Mouse (Mus musculus): ENCODE measurements at regions not wholly inside any gene's neighbourhood (a gene's known extent, or its start where the extent isn't known, plus 50 kb on each side); places are given as distances from the start of the nearest gene placed in this dataset.

DNA sequence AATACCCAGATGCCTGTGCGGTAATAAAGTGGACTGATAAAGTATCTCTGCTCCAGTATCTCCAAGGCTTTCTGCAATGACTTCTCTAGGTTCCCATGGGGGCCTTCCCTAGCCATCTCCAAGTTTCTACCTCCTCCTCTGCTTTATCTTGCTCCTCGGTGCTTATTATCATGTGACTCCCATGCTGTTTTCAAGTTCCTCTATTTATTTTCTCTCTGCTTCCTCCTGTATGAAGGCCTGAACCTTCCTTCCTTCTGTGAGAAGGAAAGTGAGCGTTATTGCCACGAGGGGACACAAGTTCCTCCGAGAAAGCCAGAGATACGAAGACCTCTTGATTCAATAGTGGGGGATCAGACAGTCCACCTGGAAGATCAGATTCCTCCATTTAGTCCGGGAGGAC is 77.4 kb upstream of the Pkdcc start:
- H3K4me1 ChIP-seq (ENCODE audit: control insufficient read depth, insufficient read depth, low read length) = peaks cover 9% of the 10 kb centered on the region
- TF ChIP-seq POLR2A (IDR thresholded peaks at IDR 0.05; ENCODE audit: borderline replicate concordance, low read depth, low read length) (no peak), CTCF (IDR thresholded peaks at IDR 0.05; ENCODE audit: low read depth, low read length) (no peak)
- H3K4me3 ChIP-seq (ENCODE audit: insufficient read depth, low read length) = no peak overlapping the region
- peak overlapping the region; percentile 50 for H3K27ac ChIP-seq (ENCODE audit: insufficient read depth, low read depth, low read length)

DNA sequence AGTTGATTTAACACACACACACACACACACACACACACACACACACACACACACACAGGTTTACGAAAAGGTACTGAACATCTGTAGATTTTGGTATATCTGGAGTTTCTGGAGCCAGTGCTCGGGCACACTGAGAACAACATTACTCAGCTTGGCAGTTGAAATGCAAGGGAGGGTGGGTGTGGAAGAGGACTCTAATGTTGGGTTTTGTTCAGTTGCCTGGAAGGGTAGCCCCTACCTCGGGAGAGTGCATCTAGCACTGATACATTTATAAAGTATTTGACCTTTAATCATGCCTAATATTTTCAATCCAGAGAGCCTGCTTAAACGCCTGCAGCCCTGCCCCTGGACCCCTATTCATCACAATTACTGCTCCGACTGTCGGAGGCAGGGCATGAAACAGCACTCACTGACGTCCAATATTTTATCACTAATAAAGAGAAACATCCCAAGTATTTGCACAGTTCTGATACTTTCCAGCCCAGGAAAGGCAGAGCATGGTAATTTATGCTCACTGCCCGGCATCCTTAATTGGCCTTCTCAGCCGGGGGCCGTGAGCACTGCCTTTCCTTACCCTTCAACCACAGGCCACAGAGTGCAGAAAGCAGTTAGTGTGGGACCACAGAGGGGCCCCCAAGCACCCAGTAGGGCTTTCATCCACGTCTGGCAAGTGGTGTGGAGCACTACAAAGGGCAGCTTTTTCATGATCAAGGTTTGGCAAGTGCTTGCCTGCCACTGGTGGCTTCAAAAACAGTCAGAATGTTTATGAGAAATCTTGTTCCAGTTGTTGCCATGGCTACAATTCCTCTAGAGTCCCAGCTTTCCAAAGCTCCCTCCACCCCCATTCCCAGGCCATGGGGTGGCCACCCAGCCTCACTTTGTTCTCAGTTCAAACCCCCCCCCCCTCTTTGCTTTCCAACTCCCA is 76.3 kb upstream of the Pkdcc start:
- no peak for TF ChIP-seq CTCF (IDR thresholded peaks at IDR 0.05; ENCODE audit: low read depth, low read length)
- TF ChIP-seq POLR2A (IDR thresholded peaks at IDR 0.05; ENCODE audit: borderline replicate concordance, low read depth, low read length) = no peak
- H3K4me3 ChIP-seq (ENCODE audit: insufficient read depth, low read length) = no peak overlapping the region

DNA sequence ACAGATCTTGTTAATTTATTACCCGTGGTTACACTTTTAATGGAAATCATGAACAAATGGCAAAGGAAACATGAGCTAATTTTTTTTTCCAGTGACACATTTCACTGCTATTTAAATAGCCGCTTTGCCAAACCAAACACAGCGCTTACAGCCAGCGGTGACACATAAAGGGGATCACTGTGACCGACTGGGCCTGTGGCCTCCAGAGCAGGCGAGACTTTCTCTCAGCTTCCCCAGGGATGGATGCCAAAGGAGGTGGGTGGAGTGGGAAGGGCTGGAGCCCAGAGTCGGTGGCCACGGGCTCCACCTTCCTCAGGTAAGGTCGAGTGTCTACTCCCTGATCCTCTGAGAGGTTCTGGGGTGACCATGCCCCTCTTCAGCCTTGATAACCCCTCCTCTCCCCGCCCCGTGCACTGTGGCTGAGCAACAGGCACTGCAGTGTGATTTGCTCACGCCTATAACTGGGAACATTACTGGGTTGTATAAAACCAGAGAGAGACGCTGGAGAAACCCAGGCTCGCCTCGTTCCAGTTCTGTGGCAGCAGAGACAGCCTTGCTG is 66.6 kb upstream of the Pkdcc start:
- no peak overlapping the region for H3K4me3 ChIP-seq (ENCODE audit: insufficient read depth, low read length)
- no peaks in the 10 kb centered on the region for H3K4me1 ChIP-seq (ENCODE audit: control insufficient read depth, insufficient read depth, low read length)
- TF ChIP-seq CTCF (IDR thresholded peaks at IDR 0.05; ENCODE audit: low read depth, low read length) (no peak), POLR2A (IDR thresholded peaks at IDR 0.05; ENCODE audit: borderline replicate concordance, low read depth, low read length) (no peak)
- H3K27ac ChIP-seq (ENCODE audit: insufficient read depth, low read depth, low read length) = no peak overlapping the region

More for the DNA sequence above, 76.3 kb upstream of the Pkdcc start:
- Histone ChIP-seq H3K4me1 (ENCODE audit: control insufficient read depth, insufficient read depth, low read length) (peaks cover 9% of the 10 kb centered on the region), H3K27ac (ENCODE audit: insufficient read depth, low read depth, low read length) (no peak overlapping the region)

DNA sequence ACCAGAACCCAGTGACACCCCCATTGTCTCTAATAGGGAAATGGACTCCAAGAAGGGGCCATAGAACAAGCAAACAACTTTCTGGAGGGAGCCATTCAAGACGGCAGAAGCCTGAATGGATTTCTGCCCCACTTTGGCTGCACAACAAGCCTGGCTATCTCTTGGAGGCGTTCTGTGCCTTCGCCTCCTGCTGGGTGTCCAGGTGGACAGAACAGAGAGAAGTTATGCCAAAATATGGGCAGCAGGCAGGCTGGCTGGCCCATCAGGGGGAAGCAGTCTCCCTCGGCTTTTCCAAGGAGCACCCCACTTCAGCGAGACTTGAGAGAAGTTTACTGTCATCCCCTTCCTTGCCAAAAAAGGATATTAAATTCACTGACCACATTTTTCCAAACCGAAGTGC is 65.8 kb upstream of the Pkdcc start:
- Histone ChIP-seq H3K27ac (ENCODE audit: insufficient read depth, low read depth, low read length) (no peak overlapping the region), H3K4me3 (ENCODE audit: insufficient read depth, low read length) (no peak overlapping the region), H3K4me1 (ENCODE audit: control insufficient read depth, insufficient read depth, low read length) (no peaks in the 10 kb centered on the region)
- TF ChIP-seq POLR2A (IDR thresholded peaks at IDR 0.05; ENCODE audit: borderline replicate concordance, low read depth, low read length) (no peak), CTCF (IDR thresholded peaks at IDR 0.05; ENCODE audit: low read depth, low read length) (no peak)

DNA sequence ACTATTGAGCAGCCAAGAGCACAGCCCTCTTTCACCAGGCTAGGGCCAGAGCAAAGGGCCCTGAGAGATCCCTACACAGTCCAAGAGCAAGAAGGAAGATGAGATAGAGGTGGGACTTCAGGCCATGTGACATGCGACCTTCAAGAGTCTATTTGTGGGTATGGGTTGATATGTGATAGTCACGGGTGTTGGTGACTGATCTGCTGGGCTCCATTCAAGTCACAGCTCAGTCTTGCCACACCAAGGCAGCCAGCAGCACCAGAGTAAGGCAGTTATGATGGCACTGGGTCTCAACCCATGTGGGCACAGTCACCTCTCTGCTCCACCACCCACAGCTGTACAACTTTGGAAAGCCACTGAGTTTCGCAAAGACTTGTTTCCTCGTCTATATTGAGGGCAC is 60.0 kb upstream of the Pkdcc start:
- H3K4me1 ChIP-seq (ENCODE audit: control insufficient read depth, insufficient read depth, low read length) = no peaks in the 10 kb centered on the region
- no peak overlapping the region for H3K27ac ChIP-seq (ENCODE audit: insufficient read depth, low read depth, low read length)
- H3K4me3 ChIP-seq (ENCODE audit: insufficient read depth, low read length) = no peak overlapping the region
- TF ChIP-seq CTCF (IDR thresholded peaks at IDR 0.05; ENCODE audit: low read depth, low read length) (no peak), POLR2A (IDR thresholded peaks at IDR 0.05; ENCODE audit: borderline replicate concordance, low read depth, low read length) (no peak)

DNA sequence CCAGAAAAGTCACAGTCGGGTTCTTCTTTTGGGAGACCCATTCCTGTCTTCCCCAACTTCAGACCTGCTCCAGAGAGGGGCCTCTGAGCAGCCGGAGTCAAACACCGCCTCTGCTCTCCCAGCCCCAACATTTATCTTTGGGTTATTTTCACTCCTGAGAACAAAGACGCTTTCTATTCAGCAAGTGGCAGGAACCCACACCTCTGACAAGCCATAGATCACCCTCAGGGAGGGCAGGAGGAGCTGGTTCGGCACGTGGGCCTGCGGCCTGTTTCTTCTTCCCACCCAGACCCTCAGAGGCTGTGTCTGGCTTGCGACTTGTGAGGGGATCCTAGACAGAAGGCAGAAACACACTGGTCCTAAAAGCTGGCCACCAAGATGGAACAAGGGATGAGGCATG is 58.4 kb upstream of the Pkdcc start:
- Histone ChIP-seq H3K4me1 (ENCODE audit: control insufficient read depth, insufficient read depth, low read length) (no peaks in the 10 kb centered on the region), H3K27ac (ENCODE audit: insufficient read depth, low read depth, low read length) (no peak overlapping the region), H3K4me3 (ENCODE audit: insufficient read depth, low read length) (no peak overlapping the region)
- no peak for TF ChIP-seq CTCF (IDR thresholded peaks at IDR 0.05; ENCODE audit: low read depth, low read length)
- TF ChIP-seq POLR2A (IDR thresholded peaks at IDR 0.05; ENCODE audit: borderline replicate concordance, low read depth, low read length) = no peak

DNA sequence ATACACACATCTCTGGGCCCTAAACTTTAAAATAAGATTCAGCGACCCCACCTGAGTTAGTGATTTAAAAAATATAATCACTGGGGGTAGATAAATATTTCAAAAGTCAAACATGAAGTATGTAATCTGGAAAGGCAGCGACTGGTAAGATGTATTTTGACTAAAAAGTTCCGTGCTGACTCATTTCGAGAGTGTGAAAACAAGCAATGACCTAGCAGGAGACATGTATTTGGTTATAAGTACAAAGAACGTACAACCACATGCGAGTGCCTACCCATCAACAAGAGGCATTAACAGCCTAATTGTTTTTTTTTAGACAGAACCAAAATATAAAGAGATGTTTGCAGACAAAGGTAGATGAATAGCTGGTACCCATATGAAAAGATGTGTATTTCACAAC is 57.0 kb upstream of the Pkdcc start:
- H3K4me1 ChIP-seq (ENCODE audit: control insufficient read depth, insufficient read depth, low read length) = no peaks in the 10 kb centered on the region
- no peak overlapping the region for H3K27ac ChIP-seq (ENCODE audit: insufficient read depth, low read depth, low read length)
- TF ChIP-seq CTCF (IDR thresholded peaks at IDR 0.05; ENCODE audit: low read depth, low read length) (no peak), POLR2A (IDR thresholded peaks at IDR 0.05; ENCODE audit: borderline replicate concordance, low read depth, low read length) (no peak)
- H3K4me3 ChIP-seq (ENCODE audit: insufficient read depth, low read length) = no peak overlapping the region

DNA sequence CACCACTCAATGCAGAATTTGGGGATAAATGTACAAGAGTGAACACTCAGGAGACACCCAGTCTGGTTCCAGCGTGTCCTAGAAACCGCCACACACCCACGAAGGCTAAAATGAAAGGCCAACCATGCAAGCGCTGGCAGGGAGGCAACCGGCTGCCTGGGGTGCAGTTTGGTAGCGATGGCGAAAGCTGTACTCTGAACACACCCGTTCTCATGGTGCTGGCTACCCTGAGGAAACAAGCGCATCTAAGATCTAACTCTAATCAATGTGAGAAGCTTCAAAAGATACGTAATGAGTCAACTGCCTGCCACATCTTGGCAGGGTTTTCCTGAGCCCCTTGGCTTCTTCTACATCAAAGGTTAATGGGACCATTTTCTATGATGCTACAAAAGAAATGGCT is 56.4 kb upstream of the Pkdcc start:
- no peak overlapping the region for H3K4me3 ChIP-seq (ENCODE audit: insufficient read depth, low read length)
- TF ChIP-seq POLR2A (IDR thresholded peaks at IDR 0.05; ENCODE audit: borderline replicate concordance, low read depth, low read length) (no peak), CTCF (IDR thresholded peaks at IDR 0.05; ENCODE audit: low read depth, low read length) (no peak)
- H3K27ac ChIP-seq (ENCODE audit: insufficient read depth, low read depth, low read length) = no peak overlapping the region
- H3K4me1 ChIP-seq (ENCODE audit: control insufficient read depth, insufficient read depth, low read length) = no peaks in the 10 kb centered on the region

DNA sequence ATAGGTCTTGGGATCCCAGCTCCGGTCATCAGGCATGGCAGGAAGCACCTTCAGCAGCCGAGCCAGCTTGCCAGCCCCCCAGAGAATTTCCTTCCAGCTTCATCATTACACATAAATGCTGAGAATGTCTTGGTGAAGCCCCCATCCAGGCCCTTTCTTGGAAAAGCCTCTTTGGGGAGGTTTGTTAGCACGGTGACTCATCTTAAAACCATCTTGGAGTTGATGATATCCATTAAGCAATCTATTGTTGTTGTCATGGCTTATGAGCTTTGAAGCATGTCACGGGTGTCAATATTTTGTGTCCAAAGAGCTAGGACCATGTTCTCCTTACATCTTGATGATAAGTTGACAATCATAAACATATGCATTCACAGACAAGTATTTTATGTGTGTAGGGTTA is 55.5 kb upstream of the Pkdcc start:
- TF ChIP-seq POLR2A (IDR thresholded peaks at IDR 0.05; ENCODE audit: borderline replicate concordance, low read depth, low read length) = no peak
- TF ChIP-seq CTCF (IDR thresholded peaks at IDR 0.05; ENCODE audit: low read depth, low read length) = no peak
- Histone ChIP-seq H3K27ac (ENCODE audit: insufficient read depth, low read depth, low read length) (no peak overlapping the region), H3K4me3 (ENCODE audit: insufficient read depth, low read length) (no peak overlapping the region), H3K4me1 (ENCODE audit: control insufficient read depth, insufficient read depth, low read length) (no peaks in the 10 kb centered on the region)

DNA sequence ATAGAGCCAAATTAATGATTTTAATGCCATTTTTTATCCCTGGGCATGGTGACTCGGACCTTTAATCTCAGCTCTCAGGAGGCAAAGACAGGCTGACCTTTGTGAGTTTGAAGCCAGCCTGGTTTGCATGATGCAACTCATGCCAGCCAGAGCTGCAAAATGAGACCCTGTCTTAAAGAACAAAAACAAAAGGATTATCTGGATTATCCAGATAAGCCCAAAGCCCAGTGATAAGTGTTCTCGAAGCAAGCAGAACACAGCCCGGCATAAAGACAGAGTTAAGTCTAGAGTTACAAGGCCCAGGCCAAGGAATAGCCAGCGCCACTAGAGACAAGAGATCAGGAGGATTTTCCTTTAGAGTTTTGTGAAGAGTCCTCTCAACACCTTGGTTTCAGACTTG is 54.8 kb upstream of the Pkdcc start:
- H3K4me3 ChIP-seq (ENCODE audit: insufficient read depth, low read length) = no peak overlapping the region
- no peaks in the 10 kb centered on the region for H3K4me1 ChIP-seq (ENCODE audit: control insufficient read depth, insufficient read depth, low read length)
- no peak for TF ChIP-seq POLR2A (IDR thresholded peaks at IDR 0.05; ENCODE audit: borderline replicate concordance, low read depth, low read length)
- no peak for TF ChIP-seq CTCF (IDR thresholded peaks at IDR 0.05; ENCODE audit: low read depth, low read length)
- H3K27ac ChIP-seq (ENCODE audit: insufficient read depth, low read depth, low read length) = no peak overlapping the region

Data from bone marrow macrophage, adult 2 months (primary cell).